Mouse (Mus musculus): ENCODE results near the gene Mttp.

DNA sequence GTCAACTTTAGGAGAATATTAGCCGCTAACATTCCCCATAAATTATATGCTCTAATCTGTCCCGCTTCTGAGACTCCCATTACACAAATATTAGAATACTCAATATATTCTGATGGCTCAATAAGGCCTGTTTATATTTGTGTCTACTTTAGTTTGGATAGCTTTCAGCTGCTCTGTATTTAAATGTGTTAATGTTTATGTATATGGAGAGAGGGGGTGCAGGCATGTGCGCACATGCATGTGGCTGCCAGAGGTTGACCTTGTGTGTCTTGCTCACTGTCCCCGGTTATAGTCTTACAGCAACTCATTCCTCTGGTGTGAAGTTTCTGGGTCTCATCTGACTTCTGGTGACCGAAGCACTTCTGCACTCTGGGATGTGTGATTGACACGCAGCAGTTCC is 30.8 kb upstream of the Mttp start:
- no peak for TF ChIP-seq CTCF (IDR thresholded peaks at IDR 0.05; ENCODE audit: borderline replicate concordance, control insufficient read depth, extremely low read depth, insufficient read depth, low read length, poor library complexity)
- no peak for TF ChIP-seq POLR2A (IDR thresholded peaks at IDR 0.05; ENCODE audit: control insufficient read depth, extremely low read depth, insufficient read depth, low read length, poor library complexity)
